Mouse (Mus musculus) stomach, postnatal 0 days (tissue): ENCODE data around the gene Hexb. TPM values are rescaled to one million over a fixed set of nuclear protein-coding genes. Genes with fewer than 3 reads are reported as not detected.

Experiments
- ATAC-seq: fragments of 200-750 bp; cut with Nextera tagmentation; 2 replicates; pipeline ENCODE4 v1.8.0; 2017; ENCODE audit not compliant: low FRiP score, low TSS enrichment
- DNase-seq: peaks from one replicate; pipeline ENCODE4 v3.0.0-alpha.2; 2016; ENCODE audit warnings: low spot score
- H3K27ac ChIP-seq: fragments of 300-500 bp; sonication (generic); replicated peaks from 2 replicates; pipeline ENCODE4 v1.5.1; 2014; ENCODE audit warnings: mild to moderate bottlenecking, control low read depth
- H3K27me3 ChIP-seq: fragments of 300-500 bp; sonication (generic); 2 replicates; pipeline ENCODE4 v1.6.1; 2014; ENCODE audit warnings: low read length; ENCODE audit not compliant: control insufficient read depth, insufficient read depth
- H3K36me3 ChIP-seq: fragments of 300-500 bp; sonication (generic); 2 replicates; pipeline ENCODE4 v1.6.1; 2014; ENCODE audit warnings: low read length, mixed read lengths; ENCODE audit not compliant: control insufficient read depth, insufficient read depth
- H3K4me1 ChIP-seq: fragments of 300-500 bp; sonication (generic); replicated peaks from 2 replicates; pipeline ENCODE4 v1.6.1; 2014; ENCODE audit warnings: antibody characterized with exemption; ENCODE audit not compliant: control insufficient read depth, insufficient read depth
- H3K4me2 ChIP-seq: fragments of 300-500 bp; sonication (generic); replicated peaks from 2 replicates; pipeline ENCODE4 v1.6.1; 2014; ENCODE audit warnings: low read depth, mild to moderate bottlenecking, control low read depth, moderate library complexity
- H3K4me3 ChIP-seq: fragments of 300-500 bp; sonication (generic); 2 replicates; pipeline ENCODE4 v1.5.1; 2014; ENCODE audit warnings: low read depth, low read length, control low read depth
- H3K9ac ChIP-seq: fragments of 300-500 bp; sonication (generic); 2 replicates; pipeline ENCODE4 v1.6.1; 2014; ENCODE audit warnings: mild to moderate bottlenecking, low read length, control low read depth, mixed read lengths
- H3K9me3 ChIP-seq: fragments of 300-500 bp; sonication (generic); 2 replicates; pipeline ENCODE4 v1.6.1; 2016; ENCODE audit warnings: low read length; ENCODE audit not compliant: control insufficient read depth
- CTCF ChIP-seq: IDR thresholded peaks from 2 replicates; pipeline ENCODE4 v1.5.1; 2016; ENCODE audit warnings: antibody characterized with exemption, low read depth, mild to moderate bottlenecking, moderate library complexity
- EP300 ChIP-seq: optimal IDR thresholded peaks from 2 replicates; pipeline ENCODE3; 2016; ENCODE audit warnings: antibody characterized with exemption
- WGBS: fragments of 180-500 bp; shearing (Covaris S2); extraction: QIAGEN DNeasy Blood & Tissue Kit; methylation state at CpG from one replicate; pipeline ENCODE4 v1.1.7; 2014; 5-methylcytosine and 5-hydroxymethylcytosine counted together
- polyA plus RNA-seq: library from polyadenylated mRNA; unstranded; fragments of >200 nt; fragmentation: Nextera tagmentation; extraction: Ambion mirVana; gene quantifications from 2 replicates; pipeline ENCODE4 v1.2.1, GENCODE M21; 2015

The Hexb gene
- polyA plus RNA-seq, 1 experiment from 2014 or later = 27.0 TPM

DNA sequence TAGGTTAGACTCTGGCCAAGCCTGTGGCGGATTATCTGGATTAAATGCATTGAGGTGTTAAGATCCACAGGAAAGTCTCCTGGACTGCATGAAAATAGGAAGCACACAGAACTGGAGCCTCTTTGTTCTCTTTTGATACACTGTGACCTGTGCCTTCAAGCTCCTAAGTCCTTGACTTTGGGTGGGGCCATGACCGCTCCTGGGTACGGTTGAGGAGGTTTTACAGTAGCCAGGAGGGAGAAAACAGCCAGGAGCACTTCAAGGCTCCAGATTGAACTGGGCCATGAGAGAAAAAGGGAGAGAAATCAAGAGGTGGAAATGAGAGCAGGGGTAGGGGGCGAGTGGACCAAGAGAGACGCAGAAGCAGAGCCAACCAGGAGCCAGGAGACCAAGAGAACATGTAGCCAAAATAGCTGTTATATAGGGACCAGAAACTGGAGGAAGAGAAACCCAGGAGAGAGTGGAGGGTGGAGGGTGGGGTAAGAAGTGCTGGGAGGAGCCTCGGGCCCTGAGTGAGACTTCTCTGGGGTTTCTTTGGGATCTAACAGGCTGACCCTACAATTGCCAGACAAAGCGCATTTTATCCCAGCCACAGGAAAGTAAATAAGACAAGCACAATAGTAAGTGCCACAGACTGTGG is 9.4 kb upstream of the Hexb start:
- H3K4me3 ChIP-seq = no peak overlapping the region
- TF ChIP-seq CTCF (no peak), EP300 (no peak)

GRCm38 (mm10) chr13:97206046-97206445 is 7.9 kb upstream of the Hexb start:
- no peak for DNase-seq
- Histone ChIP-seq H3K36me3 (no peaks in the 10 kb centered on the region), H3K4me2 (no peak overlapping the region), H3K4me1 (no peaks in the 10 kb centered on the region), H3K27ac (no peak overlapping the region), H3K9me3 (no peaks in the 10 kb centered on the region), H3K9ac (no peak overlapping the region), H3K4me3 (no peak overlapping the region), H3K27me3 (no peaks in the 10 kb centered on the region)
- ATAC-seq = no peak
- WGBS = 85% methylated on average over 2 of the region's 2 CpGs
- TF ChIP-seq CTCF (no peak), EP300 (no peak)

More for the DNA sequence above, 9.4 kb upstream of the Hexb start:
- Histone ChIP-seq H3K27me3 (no peaks in the 10 kb centered on the region), H3K9me3 (no peaks in the 10 kb centered on the region), H3K9ac (no peak overlapping the region), H3K27ac (no peak overlapping the region), H3K36me3 (no peaks in the 10 kb centered on the region), H3K4me2 (no peak overlapping the region), H3K4me1 (no peaks in the 10 kb centered on the region)
- 76% methylated on average over 7 of the region's 7 CpGs for WGBS
- DNase-seq (no peak), ATAC-seq (no peak)

DNA sequence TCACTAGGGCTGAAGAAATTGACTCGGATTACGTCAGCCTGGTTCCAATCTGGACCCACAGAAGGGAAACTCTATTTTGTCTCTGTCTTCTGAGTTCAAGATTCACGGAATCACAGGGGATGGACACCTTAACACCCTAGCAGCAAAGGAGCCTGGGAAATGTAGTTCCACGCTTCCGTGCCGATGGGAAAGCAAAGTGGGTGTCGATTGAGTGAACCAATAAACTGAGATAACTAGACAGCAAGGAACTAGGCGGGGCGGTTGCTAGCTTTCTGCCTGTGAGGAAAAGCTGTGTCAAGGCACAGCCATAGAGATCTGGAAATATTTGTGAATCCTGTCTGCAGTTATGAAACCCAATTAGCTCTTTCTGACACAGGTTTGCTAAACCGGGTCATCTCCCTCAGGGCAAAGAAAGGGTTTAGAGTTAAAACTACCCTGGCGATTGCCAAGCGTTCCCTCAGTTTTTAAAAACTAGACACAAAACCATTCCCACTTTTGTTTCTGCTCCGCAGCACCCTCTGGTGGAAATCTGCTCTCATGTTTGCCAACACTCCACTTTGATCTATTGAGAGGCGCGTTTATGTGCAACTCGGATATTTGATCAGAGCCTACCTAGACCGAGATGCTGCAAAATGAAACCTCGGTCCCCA is 7.0 kb upstream of the Hexb start:
- H3K27ac ChIP-seq = peak overlapping the region; percentile 61
- H3K9me3 ChIP-seq = no peaks in the 10 kb centered on the region
- peak; percentile 81 for ATAC-seq
- no peaks in the 10 kb centered on the region for H3K4me1 ChIP-seq
- DNase-seq = peak; percentile 85
- H3K9ac ChIP-seq = 0 out of 2 replicates have a peak overlapping the region, but pooled peaks have one; percentile 18
- WGBS = 5% methylated on average over 18 of the region's 18 CpGs
- H3K4me2 ChIP-seq = peak overlapping the region; percentile 57
- H3K36me3 ChIP-seq = no peaks in the 10 kb centered on the region
- no peaks in the 10 kb centered on the region for H3K27me3 ChIP-seq
- TF ChIP-seq EP300 (no peak), CTCF (peak; percentile 82)
- peak overlapping the region; percentile 38 for H3K4me3 ChIP-seq

DNA sequence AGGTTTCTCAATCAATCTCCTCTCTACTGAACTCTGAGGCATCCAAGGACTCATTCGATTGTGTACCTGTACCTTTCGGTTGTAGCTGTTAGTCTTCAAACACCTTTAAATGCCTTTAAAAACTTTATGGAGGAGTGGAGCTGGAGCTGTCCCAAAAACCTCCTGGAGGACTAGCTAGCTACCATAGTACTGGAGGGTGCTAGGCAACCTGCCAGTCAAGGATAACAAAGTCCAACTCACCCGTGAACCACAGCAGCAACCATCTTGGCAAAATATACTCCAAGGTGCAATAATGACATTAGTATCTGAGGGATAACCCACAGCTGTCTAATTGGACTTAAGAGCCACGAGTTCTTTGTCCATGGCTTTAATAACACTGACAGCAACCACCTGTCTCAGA is 3.7 kb upstream of the Hexb start:
- TF ChIP-seq EP300 (no peak), CTCF (no peak)

GRCm38 (mm10) chr13:97201076-97201475 is 2.9 kb upstream of the Hexb start:
- ATAC-seq = no peak
- DNase-seq = no peak
- 33% methylated on average over 7 of the region's 7 CpGs for WGBS
- no peaks in the 10 kb centered on the region for H3K36me3 ChIP-seq
- H3K4me3 ChIP-seq = no peak overlapping the region
- no peak overlapping the region for H3K9ac ChIP-seq
- H3K4me2 ChIP-seq = no peak overlapping the region
- H3K9me3 ChIP-seq = no peaks in the 10 kb centered on the region
- no peaks in the 10 kb centered on the region for H3K4me1 ChIP-seq
- H3K27me3 ChIP-seq = no peaks in the 10 kb centered on the region
- TF ChIP-seq EP300 = no peak
- TF ChIP-seq CTCF = no peak
- no peak overlapping the region for H3K27ac ChIP-seq

More for the DNA sequence above, 3.7 kb upstream of the Hexb start:
- Histone ChIP-seq H3K36me3 (no peaks in the 10 kb centered on the region), H3K4me1 (no peaks in the 10 kb centered on the region), H3K27ac (no peak overlapping the region), H3K9me3 (no peaks in the 10 kb centered on the region), H3K9ac (no peak overlapping the region), H3K4me2 (no peak overlapping the region), H3K27me3 (no peaks in the 10 kb centered on the region), H3K4me3 (no peak overlapping the region)
- 62% methylated on average over 4 of the region's 4 CpGs for WGBS
- DNase-seq (no peak), ATAC-seq (no peak)

GRCm38 (mm10) chr13:97199123-97199522 is 966 bp upstream of the Hexb start:
- Histone ChIP-seq H3K4me1 (no peaks in the 10 kb centered on the region), H3K27me3 (no peaks in the 10 kb centered on the region), H3K27ac (no peak overlapping the region), H3K9ac (no peak overlapping the region), H3K4me3 (no peak overlapping the region), H3K9me3 (no peaks in the 10 kb centered on the region), H3K36me3 (no peaks in the 10 kb centered on the region), H3K4me2 (no peak overlapping the region)
- no peak for DNase-seq
- ATAC-seq = no peak
- 76% methylated on average over 2 of the region's 2 CpGs for WGBS
- TF ChIP-seq CTCF (no peak), EP300 (no peak)
